Mouse (Mus musculus) embryo, embryonic 10 days (tissue): ENCODE measurements around the gene Dgkq.

ENCODE experiments used
- DNase-seq: peaks from one replicate; pipeline ENCODE4 v3.0.0-alpha.2; 2015; ENCODE audit warnings: low spot score

Gene Dgkq

DNA sequence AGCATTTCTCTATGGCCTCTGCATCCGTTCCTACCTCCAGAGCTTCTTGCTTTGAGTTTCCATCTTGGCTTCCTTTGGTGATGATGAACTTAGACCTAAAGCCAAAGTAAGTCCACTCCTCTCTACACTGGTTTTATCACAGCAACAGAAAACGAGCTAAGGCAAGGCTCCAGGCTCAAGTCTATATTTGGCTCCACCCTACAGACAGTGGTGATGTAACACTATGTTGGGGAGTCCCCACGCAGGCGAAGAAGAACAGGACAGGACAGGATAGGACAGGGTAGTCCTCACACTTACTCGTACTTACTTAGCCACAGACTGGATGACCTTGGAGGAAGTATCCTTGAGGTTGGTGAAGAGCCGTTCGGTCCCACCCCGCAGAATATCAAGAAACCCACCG is 66.9 kb downstream of the Dgkq start:
- DNase-seq, result no peak

DNA sequence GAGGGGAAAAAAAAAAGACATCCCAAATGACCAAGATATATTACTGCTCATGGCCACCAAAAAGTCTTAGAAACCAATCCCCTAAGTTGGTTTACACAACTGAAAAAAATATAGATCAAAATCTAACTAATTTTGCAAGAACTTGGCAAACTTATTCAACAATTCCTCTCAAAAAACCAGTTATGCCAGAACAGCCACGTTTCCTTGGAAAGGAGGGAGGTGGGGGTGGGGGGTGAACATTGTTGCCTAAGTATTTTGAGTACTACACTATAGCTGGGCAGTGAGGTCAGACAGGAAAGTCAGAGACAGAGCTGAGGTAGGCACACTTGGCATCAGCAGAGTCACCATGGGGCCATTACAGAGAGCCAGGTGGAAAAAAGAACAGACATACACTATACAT is 69.5 kb downstream of the Dgkq start:
- DNase-seq, result no peak
